Mouse (Mus musculus) liver, adult 2 months (tissue): ENCODE data around the gene Palm2. TPM values are rescaled to one million over a fixed set of nuclear protein-coding genes. Genes with fewer than 3 reads are reported as not detected.

ENCODE experiments used
- DNase-seq: peaks from one replicate; pipeline ENCODE4 v3.0.0-alpha.2; 2011; ENCODE audit warnings: low read depth, low spot score; ENCODE audit errors: extremely low read depth
- H3K27ac ChIP-seq: fragments of 200-500 bp; replicated peaks from 2 replicates; pipeline ENCODE4 v1.5.1; 2012; ENCODE audit warnings: low read depth, mild to moderate bottlenecking, control low read depth, inconsistent platforms, low read length; ENCODE audit not compliant: insufficient read depth
- H3K27me3 ChIP-seq: fragments of 200-500 bp; 2 replicates; pipeline ENCODE4 v1.6.1; 2012; ENCODE audit warnings: mild to moderate bottlenecking, moderate library complexity, low read length, inconsistent platforms; ENCODE audit not compliant: control insufficient read depth, insufficient read depth
- H3K36me3 ChIP-seq: fragments of 200-500 bp; 2 replicates; pipeline ENCODE4 v1.6.1; 2012; ENCODE audit warnings: low read length, inconsistent platforms; ENCODE audit not compliant: control insufficient read depth, insufficient read depth
- H3K4me1 ChIP-seq: fragments of 200-500 bp; 2 replicates; pipeline ENCODE4 v1.6.1; 2011; ENCODE audit warnings: low read length; ENCODE audit not compliant: control insufficient read depth, insufficient read depth
- H3K4me3 ChIP-seq: fragments of 200-500 bp; 2 replicates; pipeline ENCODE4 v1.5.1; 2011; ENCODE audit warnings: low read depth, mild to moderate bottlenecking, control low read depth, low read length, moderate library complexity; ENCODE audit not compliant: insufficient read depth
- H3K79me2 ChIP-seq: fragments of 200-500 bp; 2 replicates; pipeline ENCODE4 v1.6.1; 2012; ENCODE audit warnings: inconsistent platforms, mild to moderate bottlenecking, low read length, moderate library complexity; ENCODE audit not compliant: control insufficient read depth, insufficient read depth
- H3K9ac ChIP-seq: fragments of 200-500 bp; 2 replicates; pipeline ENCODE4 v1.6.1; 2012; ENCODE audit warnings: low read depth, mild to moderate bottlenecking, control low read depth, inconsistent platforms, low read length
- CTCF ChIP-seq: fragments of 200-500 bp; IDR thresholded peaks from 2 replicates; pipeline ENCODE4 v1.5.1; 2011; ENCODE audit warnings: low read depth, low read length, control low read depth
- POLR2A ChIP-seq: fragments of 200-500 bp; IDR thresholded peaks from 2 replicates; pipeline ENCODE4 v1.6.1; 2011; ENCODE audit warnings: low read length, control low read depth; ENCODE audit not compliant: insufficient read depth; ENCODE audit errors: extremely low read depth
- WGBS: fragments of 180-500 bp; shearing (Covaris S2); methylation state at CpG from one replicate; pipeline ENCODE4 v1.1.7; 2018; 5-methylcytosine and 5-hydroxymethylcytosine counted together
- polyA plus RNA-seq: library from polyadenylated mRNA; depleted of rRNA; stranded (reverse); fragments of >200 nt; gene quantifications from 2 replicates; pipeline ENCODE4 v1.2.3, GENCODE M21; 2012
- total RNA-seq: library from RNA; depleted of rRNA; stranded (reverse); fragments of >200 nt; gene quantifications from 2 replicates; pipeline ENCODE4 v1.2.3, GENCODE M21; 2014

The Palm2 gene
- total and polyA plus RNA-seq, 2 experiments = 1.0 TPM; not detected in 1

GRCm38 (mm10) chr4:57574646-57575045 is 140.6 kb downstream of the Palm2 start:
- Histone ChIP-seq H3K4me3 (no peak overlapping the region), H3K79me2 (no peaks in the 10 kb centered on the region), H3K27ac (no peak overlapping the region), H3K4me1 (no peaks in the 10 kb centered on the region), H3K27me3 (no peaks in the 10 kb centered on the region), H3K36me3 (no peaks in the 10 kb centered on the region), H3K9ac (no peak overlapping the region)
- TF ChIP-seq CTCF (no peak), POLR2A (no peak)
- WGBS = 85% methylated on average over 6 of the region's 6 CpGs
- DNase-seq = no peak

- Histone ChIP-seq H3K27ac (no peak overlapping the region), H3K4me3 (no peak overlapping the region), H3K4me1 (no peaks in the 10 kb centered on the region), H3K27me3 (no peaks in the 10 kb centered on the region), H3K9ac (no peak overlapping the region), H3K36me3 (no peaks in the 10 kb centered on the region), H3K79me2 (no peaks in the 10 kb centered on the region)
- no peak for DNase-seq
- WGBS = 77% methylated on average over 5 of the region's 5 CpGs
- no peak for TF ChIP-seq POLR2A
- no peak for TF ChIP-seq CTCF
Observed at GRCm38 (mm10) chr4:57575686-57576085, 141.6 kb downstream of the Palm2 start.

GRCm38 (mm10) chr4:57576095-57576494 is 142.0 kb downstream of the Palm2 start:
- Histone ChIP-seq H3K79me2 (no peaks in the 10 kb centered on the region), H3K9ac (no peak overlapping the region), H3K4me3 (no peak overlapping the region), H3K27ac (no peak overlapping the region), H3K36me3 (no peaks in the 10 kb centered on the region), H3K27me3 (no peaks in the 10 kb centered on the region), H3K4me1 (no peaks in the 10 kb centered on the region)
- 78% methylated on average over 11 of the region's 11 CpGs for WGBS
- TF ChIP-seq POLR2A = no peak
- TF ChIP-seq CTCF = no peak
- DNase-seq = no peak

- Histone ChIP-seq H3K27me3 (no peaks in the 10 kb centered on the region), H3K4me3 (no peak overlapping the region), H3K27ac (no peak overlapping the region), H3K36me3 (no peaks in the 10 kb centered on the region), H3K4me1 (no peaks in the 10 kb centered on the region), H3K79me2 (no peaks in the 10 kb centered on the region), H3K9ac (no peak overlapping the region)
- TF ChIP-seq POLR2A (no peak), CTCF (no peak)
- DNase-seq = no peak
- 86% methylated on average over 10 of the region's 10 CpGs for WGBS
Observed at GRCm38 (mm10) chr4:57579683-57580082, 145.6 kb downstream of the Palm2 start.

- Histone ChIP-seq H3K36me3 (no peaks in the 10 kb centered on the region), H3K4me1 (no peaks in the 10 kb centered on the region), H3K79me2 (no peaks in the 10 kb centered on the region), H3K27me3 (no peaks in the 10 kb centered on the region), H3K9ac (no peak overlapping the region), H3K27ac (no peak overlapping the region), H3K4me3 (no peak overlapping the region)
- DNase-seq = peak; percentile 28
- TF ChIP-seq POLR2A = no peak
- no peak for TF ChIP-seq CTCF
- 94% methylated on average over 6 of the region's 6 CpGs for WGBS
Observed at GRCm38 (mm10) chr4:57585281-57585800, 151.3 kb downstream of the Palm2 start.

GRCm38 (mm10) chr4:57586933-57587658 is 153.0 kb downstream of the Palm2 start:
- Histone ChIP-seq H3K4me1 (no peaks in the 10 kb centered on the region), H3K4me3 (no peak overlapping the region), H3K27me3 (no peaks in the 10 kb centered on the region), H3K36me3 (no peaks in the 10 kb centered on the region), H3K79me2 (no peaks in the 10 kb centered on the region), H3K27ac (no peak overlapping the region), H3K9ac (no peak overlapping the region)
- TF ChIP-seq CTCF (no peak), POLR2A (no peak)
- 62% methylated on average over 7 of the region's 7 CpGs for WGBS
- DNase-seq = peak; percentile 20
